Mouse (Mus musculus) urinary bladder, postnatal 36 days (tissue): ENCODE measurements at regions not wholly inside any gene's neighbourhood (a gene's known extent, or its start where the extent isn't known, plus 50 kb on each side); places are given as distances from the start of the nearest gene placed in this dataset.
"Not testable (repeated sequence)": the region's sequence is repeated elsewhere in the genome, so short reads cannot be mapped to it uniquely, and the experiment has no call there.

ENCODE experiments used
- DNase-seq, 2 experiments: peaks; one replicate each; pipeline ENCODE4 v3.0.0; 2022; ENCODE audit warnings: low spot score in 2 of 2, mixed read lengths in 1 of 2

GRCm38 (mm10) chr1:59403831-59404547 is 78.2 kb upstream of the Fzd7 start:
- no peak for DNase-seq

GRCm38 (mm10) chr1:59405370-59405769 is 76.9 kb upstream of the Fzd7 start:
- DNase-seq = no peak

GRCm38 (mm10) chr1:59406741-59407306 is 75.4 kb upstream of the Fzd7 start:
- no peak for DNase-seq

GRCm38 (mm10) chr1:59409585-59410160 is 72.6 kb upstream of the Fzd7 start:
- DNase-seq = no peak

- DNase-seq = no peak
These were observed 69.0 kb upstream of the Fzd7 start for GRCm38 (mm10) chr1:59413264-59413663.

GRCm38 (mm10) chr1:59414401-59415210 is 67.6 kb upstream of the Fzd7 start:
- no peak for DNase-seq

GRCm38 (mm10) chr1:59415733-59416312 is 66.4 kb upstream of the Fzd7 start:
- no peak for DNase-seq

- no peak for DNase-seq
These were observed 64.9 kb upstream of the Fzd7 start for GRCm38 (mm10) chr1:59417317-59417716.

GRCm38 (mm10) chr1:59417962-59418361 is 64.3 kb upstream of the Fzd7 start:
- no peak for DNase-seq

GRCm38 (mm10) chr1:59418748-59419147 is 63.5 kb upstream of the Fzd7 start:
- DNase-seq = no peak

GRCm38 (mm10) chr1:59422981-59423941 is 59.0 kb upstream of the Fzd7 start:
- peak in 1 of 2 experiments; percentile 16 for DNase-seq

GRCm38 (mm10) chr1:59425771-59426170 is 56.5 kb upstream of the Fzd7 start:
- not testable (repeated sequence) for DNase-seq

- DNase-seq = no peak
These were observed 55.6 kb upstream of the Fzd7 start for GRCm38 (mm10) chr1:59426346-59427203.

GRCm38 (mm10) chr1:59427204-59427557 is 55.0 kb upstream of the Fzd7 start:
- no peak for DNase-seq

- DNase-seq = no peak
These were observed 52.9 kb upstream of the Fzd7 start for GRCm38 (mm10) chr1:59429289-59429688.

GRCm38 (mm10) chr1:59430234-59430633 is 52.0 kb upstream of the Fzd7 start:
- DNase-seq = no peak

GRCm38 (mm10) chr1:59430886-59431486 is 51.2 kb upstream of the Fzd7 start:
- DNase-seq = no peak
